Mouse (Mus musculus) C2C12 (cell line): Measurements from ENCODE around the gene Ppara. TPM values are rescaled to one million over a fixed set of nuclear protein-coding genes. Genes with fewer than 3 reads are reported as not detected.

Source experiments
- H3K27me3 ChIP-seq: one replicate; pipeline ENCODE4 v1.6.1; 2011; ENCODE audit not compliant: control insufficient read depth, insufficient read depth, insufficient read length
- H3K36me3 ChIP-seq: one replicate; pipeline ENCODE4 v1.6.1; 2011; ENCODE audit not compliant: control insufficient read depth, insufficient read depth
- H3K4me3 ChIP-seq: one replicate; pipeline ENCODE4 v1.5.1; 2011; ENCODE audit warnings: mild to moderate bottlenecking, control low read depth; ENCODE audit not compliant: poor library complexity, insufficient read depth, severe bottlenecking
- H3K79me2 ChIP-seq: one replicate; pipeline ENCODE4 v1.6.1; 2011; ENCODE audit not compliant: control insufficient read depth, insufficient read depth
- H3K79me3 ChIP-seq: one replicate; pipeline ENCODE4 v1.6.1; 2011; ENCODE audit warnings: low read depth, control low read depth
- H3ac ChIP-seq: one replicate; pipeline ENCODE3; 2011; ENCODE audit warnings: low read depth; ENCODE audit not compliant: control insufficient read depth, insufficient read length
- CEBPB ChIP-seq: IDR thresholded peaks from one replicate; pipeline ENCODE4 v1.6.1; 2011; ENCODE audit warnings: low read depth, mild to moderate bottlenecking, control low read depth, moderate library complexity
- CTCF ChIP-seq: IDR thresholded peaks from one replicate; pipeline ENCODE4 v1.5.1; 2011; ENCODE audit not compliant: control insufficient read depth, insufficient read depth, insufficient read length
- FOSL1 ChIP-seq: IDR thresholded peaks from one replicate; pipeline ENCODE4 v1.8.0; 2011; ENCODE audit warnings: mild to moderate bottlenecking, low read length; ENCODE audit not compliant: poor library complexity, insufficient read depth, severe bottlenecking
- MAX ChIP-seq: IDR thresholded peaks from one replicate; pipeline ENCODE4 v1.6.1; 2011; ENCODE audit warnings: mild to moderate bottlenecking, control low read depth
- MYOD1 ChIP-seq: IDR thresholded peaks from one replicate; pipeline ENCODE4 v1.6.1; 2011; ENCODE audit warnings: low read depth; ENCODE audit not compliant: control insufficient read depth, insufficient read length
- MYOG ChIP-seq: IDR thresholded peaks from one replicate; pipeline ENCODE4 v1.6.1; 2011; ENCODE audit not compliant: control insufficient read depth, insufficient read length; ENCODE audit errors: extremely low read depth
- USF1 ChIP-seq: IDR thresholded peaks from one replicate; pipeline ENCODE4 v1.6.1; 2011; ENCODE audit warnings: low read depth, mild to moderate bottlenecking, control low read depth, moderate library complexity
- polyA plus RNA-seq: library from polyadenylated mRNA; unstranded; fragments of >200 nt; fragmentation: generic; extraction: Trizol; gene quantifications from one replicate; pipeline ENCODE4 v1.2.1, GENCODE M21; 2012; ENCODE audit warnings: missing spikeins

Ppara gene
- polyA plus RNA-seq, 1 experiment: 0.08 TPM

DNA sequence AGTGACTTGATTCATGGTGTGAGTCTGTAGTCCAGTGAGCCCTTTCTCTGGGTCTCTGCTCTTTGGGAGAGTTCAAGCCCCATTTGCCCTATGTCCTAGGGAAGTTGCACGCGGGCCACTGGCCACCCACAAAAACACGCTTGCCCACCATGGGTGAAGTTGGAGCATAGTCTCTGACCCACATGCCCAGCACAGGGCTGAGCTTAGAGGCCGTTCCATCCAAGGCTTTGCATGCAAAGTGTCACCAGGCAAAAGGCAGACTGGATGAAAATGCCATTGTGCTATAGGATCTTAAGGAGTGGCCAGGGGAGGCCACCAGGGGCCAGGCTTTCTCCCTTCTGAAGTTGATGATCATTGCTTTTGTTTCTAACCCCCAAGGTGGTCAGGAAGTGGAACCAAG, 30.9 kb upstream of the Ppara start:
- Histone ChIP-seq H3K79me2 (peaks cover 58% of the 10 kb centered on the region), H3K27me3 (no peaks in the 10 kb centered on the region), H3K79me3 (peaks cover 19% of the 10 kb centered on the region), H3K36me3 (peaks cover 88% of the 10 kb centered on the region), H3K4me3 (no peak overlapping the region), H3ac (no peak overlapping the region)
- TF ChIP-seq MAX (no peak), CTCF (no peak), MYOG (no peak), MYOD1 (no peak), CEBPB (no peak)

DNA sequence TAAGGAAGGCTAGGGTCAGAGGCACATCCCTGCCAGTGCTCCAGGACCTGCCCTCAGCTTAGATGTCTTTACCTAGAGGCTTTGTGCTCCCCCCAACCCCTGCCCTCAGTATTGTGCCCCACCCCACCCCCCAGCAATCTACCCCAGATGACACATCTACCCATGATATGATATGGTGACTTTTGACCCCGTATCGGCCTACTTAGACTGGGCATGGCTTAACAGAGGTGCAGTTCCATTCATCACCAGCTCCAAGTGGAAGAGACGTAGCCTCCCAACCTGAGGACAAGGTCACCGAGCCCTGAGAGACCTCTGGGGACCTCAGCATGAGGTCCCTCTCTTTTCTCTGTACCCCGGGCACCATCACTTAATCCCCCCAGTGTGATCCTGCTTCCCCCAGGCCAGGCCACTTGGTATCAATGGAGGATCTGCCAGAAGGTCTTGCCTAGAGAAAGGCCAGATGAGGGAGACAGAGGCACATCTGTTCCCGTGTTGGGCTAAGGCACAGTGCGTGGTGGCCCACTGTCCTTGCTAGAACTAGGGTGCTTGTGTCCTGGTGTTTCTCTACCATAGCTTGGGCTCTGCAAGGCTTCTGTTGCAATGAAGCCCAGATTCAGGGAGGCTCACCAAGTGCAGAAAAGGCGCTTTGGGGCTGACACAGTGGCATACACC, 30.3 kb upstream of the Ppara start:
- no peak for TF ChIP-seq CEBPB
- TF ChIP-seq MAX: no peak
- TF ChIP-seq USF1: no peak
- no peak for TF ChIP-seq MYOG
- no peak for TF ChIP-seq MYOD1
- TF ChIP-seq CTCF: no peak
- no peak for TF ChIP-seq FOSL1
- Histone ChIP-seq H3ac (no peak overlapping the region), H3K36me3 (peaks cover 82% of the 10 kb centered on the region)

DNA sequence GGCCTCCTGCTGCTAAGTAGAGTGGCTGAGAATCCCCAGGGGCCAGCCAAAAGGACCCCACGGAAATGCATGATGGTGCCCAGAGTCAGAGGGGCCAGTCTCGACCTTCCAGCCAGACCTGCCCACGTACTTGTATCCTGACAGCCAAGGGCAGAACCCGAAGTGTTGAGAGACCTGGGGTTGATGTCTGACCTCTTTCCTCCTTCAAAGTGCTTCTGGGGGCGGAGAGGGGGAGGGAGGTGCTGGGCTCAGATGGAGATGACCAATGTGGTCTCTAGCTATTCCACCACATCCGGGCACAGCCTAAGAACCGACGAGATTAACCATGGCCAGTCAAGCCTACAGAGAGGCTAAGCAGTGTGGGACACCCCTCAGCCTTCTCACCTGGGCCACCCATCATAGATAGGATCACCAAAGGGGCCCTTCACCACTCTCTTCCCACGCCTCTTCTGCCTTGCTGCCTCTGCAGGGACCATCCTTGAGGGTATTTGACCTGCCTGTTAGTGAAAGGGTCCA, 29.7 kb upstream of the Ppara start:
- TF ChIP-seq USF1 (no peak), FOSL1 (no peak)
- H3K27me3 ChIP-seq: no peaks in the 10 kb centered on the region
- H3K36me3 ChIP-seq: peaks cover 76% of the 10 kb centered on the region
- H3ac ChIP-seq: no peak overlapping the region
- H3K79me2 ChIP-seq: peaks cover 46% of the 10 kb centered on the region
- H3K79me3 ChIP-seq: peaks cover 10% of the 10 kb centered on the region
- H3K4me3 ChIP-seq: no peak overlapping the region

More for the DNA sequence above, 30.3 kb upstream of the Ppara start:
- Histone ChIP-seq H3K27me3 (no peaks in the 10 kb centered on the region), H3K4me3 (no peak overlapping the region), H3K79me2 (peaks cover 52% of the 10 kb centered on the region), H3K79me3 (peaks cover 14% of the 10 kb centered on the region)

DNA sequence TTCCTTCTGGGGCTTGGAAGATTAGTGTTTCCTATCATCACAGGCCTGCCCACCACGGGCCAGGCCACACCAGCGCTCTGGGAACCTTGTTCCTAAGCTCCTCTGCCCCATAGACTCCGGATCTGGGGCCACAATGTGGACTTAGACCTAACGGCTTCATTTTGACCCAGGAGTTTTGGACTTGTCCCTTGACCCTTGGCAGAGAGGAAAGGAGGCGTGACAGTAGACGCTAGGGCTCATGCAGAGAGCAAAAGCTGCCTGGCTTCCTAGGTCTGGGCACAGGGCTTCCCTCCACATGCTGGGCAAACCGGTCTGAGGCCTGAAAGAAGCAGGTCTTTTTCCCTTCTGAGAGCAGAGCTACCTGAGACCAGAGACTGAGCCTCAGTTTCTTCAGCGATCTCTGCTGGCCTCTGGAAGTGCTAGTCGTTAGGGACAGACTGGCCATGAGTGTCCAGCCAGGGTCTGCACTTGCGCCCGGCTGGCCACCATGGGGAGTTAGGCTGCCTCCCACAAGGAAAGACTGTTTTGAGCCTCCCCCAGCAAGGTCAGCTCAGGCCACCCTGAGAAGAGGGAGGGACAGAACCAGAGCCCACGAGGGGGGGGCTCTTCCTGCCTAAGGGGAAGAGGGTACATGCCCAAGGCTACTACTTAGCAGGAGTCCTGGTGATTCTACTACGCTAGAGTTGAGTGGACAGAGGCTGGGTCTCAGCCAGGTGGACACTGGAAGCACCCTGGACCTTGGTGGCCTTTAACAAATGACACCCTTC, 29.0 kb upstream of the Ppara start:
- H3ac ChIP-seq: no peak overlapping the region
- no peaks in the 10 kb centered on the region for H3K27me3 ChIP-seq
- H3K36me3 ChIP-seq: peaks cover 69% of the 10 kb centered on the region
- H3K79me2 ChIP-seq: peaks cover 40% of the 10 kb centered on the region
- no peak for TF ChIP-seq MYOG
- no peak for TF ChIP-seq CEBPB
- TF ChIP-seq FOSL1: no peak
- no peak for TF ChIP-seq MAX
- TF ChIP-seq CTCF: no peak
- no peak for TF ChIP-seq USF1
- TF ChIP-seq MYOD1: no peak
- H3K79me3 ChIP-seq: peaks cover 7% of the 10 kb centered on the region
- H3K4me3 ChIP-seq: no peak overlapping the region

DNA sequence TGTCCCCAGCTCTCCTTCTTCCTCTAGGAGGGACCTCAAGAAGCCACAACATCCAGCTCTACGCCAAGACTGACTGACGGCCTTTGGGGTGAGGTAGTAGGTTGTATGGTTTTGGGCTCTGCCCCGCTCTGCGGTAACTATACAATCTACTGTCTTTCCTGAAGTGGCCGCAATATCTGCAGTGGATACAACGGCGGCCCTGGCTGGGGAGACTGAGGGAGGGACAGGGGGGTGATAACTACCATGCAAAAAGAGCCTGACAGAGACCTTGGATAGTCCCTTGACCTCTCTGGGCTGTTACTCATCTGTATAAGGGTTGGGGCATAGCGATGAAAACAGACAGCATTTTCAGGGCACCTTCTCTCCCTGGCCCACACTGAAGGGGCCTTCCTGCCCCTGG, 28.3 kb upstream of the Ppara start:
- peaks cover 61% of the 10 kb centered on the region for H3K36me3 ChIP-seq
- no peak for TF ChIP-seq FOSL1
- TF ChIP-seq MYOG: no peak
- TF ChIP-seq CEBPB: no peak
- no peak for TF ChIP-seq MYOD1
- no peak for TF ChIP-seq CTCF
- no peak for TF ChIP-seq MAX
- no peak for TF ChIP-seq USF1

DNA sequence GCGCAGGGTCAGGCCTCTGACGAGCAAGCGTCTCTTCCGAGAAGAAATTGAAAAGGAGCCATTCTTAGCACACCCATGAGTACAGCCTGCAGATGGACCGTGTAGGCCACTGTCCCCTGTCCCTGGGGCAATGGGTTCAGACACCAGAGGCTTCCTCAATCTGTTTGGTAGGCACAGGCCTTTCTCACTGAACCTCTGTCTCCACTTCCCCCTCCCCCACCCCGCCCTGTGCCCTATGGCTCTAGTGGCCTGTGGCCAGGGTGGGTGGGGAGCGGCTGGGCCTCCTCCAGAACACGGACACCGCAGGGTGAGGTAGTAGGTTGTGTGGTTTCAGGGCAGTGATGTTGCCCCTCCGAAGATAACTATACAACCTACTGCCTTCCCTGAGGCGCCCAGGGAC, 27.8 kb upstream of the Ppara start:
- TF ChIP-seq CTCF: no peak
- no peak for TF ChIP-seq MAX
- TF ChIP-seq CEBPB: no peak
- no peak for TF ChIP-seq USF1
- TF ChIP-seq FOSL1: no peak
- TF ChIP-seq MYOD1: no peak
- TF ChIP-seq MYOG: no peak
- peaks cover 27% of the 10 kb centered on the region for H3K79me2 ChIP-seq
- H3K4me3 ChIP-seq: no peak overlapping the region
- peaks cover 57% of the 10 kb centered on the region for H3K36me3 ChIP-seq
- H3K27me3 ChIP-seq: no peaks in the 10 kb centered on the region
- no peaks in the 10 kb centered on the region for H3K79me3 ChIP-seq
- no peak overlapping the region for H3ac ChIP-seq

More for the DNA sequence above, 28.3 kb upstream of the Ppara start:
- H3K27me3 ChIP-seq: no peaks in the 10 kb centered on the region
- no peak overlapping the region for H3K4me3 ChIP-seq
- peaks cover under 1% of the 10 kb centered on the region for H3K79me3 ChIP-seq
- no peak overlapping the region for H3ac ChIP-seq
- H3K79me2 ChIP-seq: peaks cover 32% of the 10 kb centered on the region
